Mouse (Mus musculus) ES-CJ7 (cell line): ENCODE results near the gene 5430402E10Rik.
"Not testable (repeated sequence)": the region's sequence is repeated elsewhere in the genome, so short reads cannot be mapped to it uniquely, and the experiment has no call there.

ENCODE experiments used
- DNase-seq: peaks from one replicate; pipeline ENCODE4 v3.0.0; 2011; ENCODE audit warnings: low read depth, low spot score

5430402E10Rik gene

DNA sequence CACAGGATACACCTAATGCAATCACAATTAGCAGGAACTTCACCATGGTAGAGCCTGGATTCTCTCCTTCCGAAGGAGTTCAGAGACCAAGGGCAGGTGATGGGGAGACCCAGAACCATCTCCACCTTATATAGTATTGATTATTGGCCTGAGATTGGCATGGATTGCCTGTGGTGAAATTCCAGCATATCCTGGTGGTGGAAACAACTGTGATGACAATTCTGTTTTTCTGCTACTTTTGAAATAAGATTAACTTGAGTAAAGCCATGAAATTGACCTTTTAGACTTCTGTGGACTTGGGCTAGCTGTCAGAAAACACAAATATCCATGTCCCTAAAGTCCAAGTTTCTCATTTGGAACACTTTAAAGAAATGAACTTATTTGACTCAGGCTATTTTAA, at the start of gene 5430402E10Rik:
TSS of gene 5430402E10Rik (minus strand) at position 101 of the 400 bp plus-strand sequence.
- not testable (repeated sequence) for DNase-seq

DNA sequence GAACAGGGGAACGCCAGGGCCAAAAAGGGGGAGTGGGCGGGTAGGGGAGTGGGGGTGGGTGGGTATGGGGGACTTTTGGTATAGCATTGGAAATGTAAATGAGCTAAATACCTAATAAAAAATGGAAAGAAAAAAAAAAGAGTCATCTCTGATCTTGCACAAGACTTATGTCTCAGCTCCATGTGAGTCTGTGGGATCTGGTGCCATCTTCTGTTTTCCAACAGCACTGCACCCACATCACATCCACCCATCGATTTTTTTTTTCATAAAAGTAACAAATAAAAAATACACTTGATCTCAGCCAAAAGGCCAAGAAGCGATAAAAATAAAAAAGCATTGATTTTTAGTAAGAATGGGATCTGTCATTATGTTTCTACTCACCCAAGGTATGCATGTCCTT, 44.8 kb downstream of the 5430402E10Rik start:
- DNase-seq = peak; percentile 2
